Mouse (Mus musculus) intestine, embryonic 15.5 days (tissue): Measurements from ENCODE around the gene Tbxas1. TPM values are rescaled to one million over a fixed set of nuclear protein-coding genes. Genes with fewer than 3 reads are reported as not detected.

Experiments used
- ATAC-seq: fragments of 200-750 bp; cut with Nextera tagmentation; 2 replicates; pipeline ENCODE4 v1.8.0; 2017; ENCODE audit warnings: moderate TSS enrichment, moderate library complexity
- H3K27ac ChIP-seq: fragments of 300-500 bp; sonication (generic); 2 replicates; pipeline ENCODE4 v1.5.1; 2015; ENCODE audit warnings: mild to moderate bottlenecking, inconsistent platforms
- H3K27me3 ChIP-seq: fragments of 300-500 bp; sonication (generic); replicated peaks from 2 replicates; pipeline ENCODE4 v1.6.1; 2015; ENCODE audit warnings: inconsistent platforms
- H3K36me3 ChIP-seq: fragments of 300-500 bp; sonication (generic); 2 replicates; pipeline ENCODE4 v1.6.1; 2015; ENCODE audit warnings: inconsistent platforms
- H3K4me1 ChIP-seq: fragments of 300-500 bp; sonication (generic); replicated peaks from 2 replicates; pipeline ENCODE4 v1.6.1; 2015; ENCODE audit warnings: inconsistent platforms
- H3K4me2 ChIP-seq: fragments of 300-500 bp; sonication (generic); replicated peaks from 2 replicates; pipeline ENCODE4 v1.6.1; 2015; ENCODE audit warnings: mild to moderate bottlenecking, inconsistent platforms
- H3K4me3 ChIP-seq: fragments of 300-500 bp; sonication (generic); replicated peaks from 2 replicates; pipeline ENCODE4 v1.5.1; 2015; ENCODE audit warnings: inconsistent platforms
- H3K9ac ChIP-seq: fragments of 300-500 bp; sonication (generic); 2 replicates; pipeline ENCODE4 v1.6.1; 2015; ENCODE audit warnings: inconsistent platforms
- H3K9me3 ChIP-seq: fragments of 300-500 bp; sonication (generic); 2 replicates; pipeline ENCODE4 v1.6.1; 2016; ENCODE audit warnings: inconsistent platforms
- WGBS: fragments of 180-500 bp; shearing (Covaris S2); methylation state at CpG from one replicate; pipeline ENCODE4 v1.1.7; 2015; 5-methylcytosine and 5-hydroxymethylcytosine counted together
- polyA plus RNA-seq: library from polyadenylated mRNA; unstranded; fragments of >200 nt; fragmentation: Nextera tagmentation; extraction: Ambion mirVana; gene quantifications from 2 replicates; pipeline ENCODE4 v1.2.1, GENCODE M21; 2015

The Tbxas1 gene
- polyA plus RNA-seq = 3.4 and 4.0 TPM in 2 replicates

DNA sequence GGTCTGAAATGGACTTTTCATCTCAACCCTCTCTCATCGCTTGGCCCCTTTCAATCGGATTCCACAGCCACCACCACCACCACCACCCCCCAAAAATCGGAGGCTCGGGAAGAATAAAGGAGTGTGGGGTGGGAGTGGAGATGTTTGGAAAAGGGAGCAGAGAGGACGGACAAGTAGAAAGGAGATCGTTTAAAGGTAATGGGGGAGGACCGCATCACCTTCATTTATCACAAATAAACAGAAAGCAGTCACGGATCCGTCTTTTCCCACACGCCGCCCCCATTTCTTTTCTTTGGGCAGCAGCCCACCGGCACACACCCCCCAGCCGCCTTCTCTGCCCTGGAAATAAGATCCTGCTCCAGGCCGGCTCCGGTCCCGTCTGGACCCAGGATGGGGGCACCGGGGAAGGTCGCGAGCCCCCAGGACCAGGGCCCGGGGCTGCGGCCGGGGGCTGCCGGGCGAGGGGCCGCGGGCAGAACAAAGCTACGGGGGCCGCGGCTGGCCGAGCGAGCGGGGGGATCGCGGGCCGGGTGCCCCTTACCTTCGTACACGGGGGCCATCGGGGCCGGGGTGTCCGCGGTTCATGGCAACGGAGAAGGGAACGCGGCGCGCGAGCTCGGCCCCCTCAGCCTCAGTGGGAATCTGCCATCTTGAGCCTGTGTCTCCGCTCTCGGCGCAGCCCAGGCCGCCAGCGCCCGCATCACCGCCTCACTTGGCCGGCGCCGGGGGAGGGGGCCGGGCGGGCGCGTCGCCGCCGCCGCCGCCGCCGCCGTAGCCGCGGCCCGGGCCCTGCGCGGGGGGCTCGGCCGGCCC is at the start of gene Tbxas1:
Gene Tbxas1, plus strand, starts transcription at position 147 of the 813 bp plus-strand sequence.
- peak; percentile 70 for ATAC-seq
- WGBS = under 1% methylated on average over 50 of the region's 77 CpGs
- H3K9ac ChIP-seq = peak within 1 kb of the TSS; percentile 100

DNA sequence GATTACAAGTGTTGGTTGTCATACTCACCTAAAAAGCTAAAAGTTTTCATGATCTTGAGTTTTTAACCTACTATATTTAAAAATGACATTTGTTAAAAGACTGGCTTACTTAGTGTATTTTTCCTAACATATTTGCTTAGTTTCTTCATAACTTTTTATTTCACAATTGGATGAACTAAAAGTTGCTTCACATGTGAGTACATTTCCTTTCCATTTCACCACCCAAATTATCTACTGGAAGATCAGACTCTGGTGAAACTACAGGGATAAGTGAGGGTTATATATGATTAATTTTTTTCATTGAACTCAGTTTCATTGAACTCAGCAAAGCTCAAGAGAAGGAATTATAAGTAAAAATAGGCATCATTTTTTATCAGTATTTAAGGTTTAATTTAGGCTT is 49.3 kb upstream of the Tbxas1 start:
- ATAC-seq = no peak
- Histone ChIP-seq H3K27me3 (no peaks in the 10 kb centered on the region), H3K4me2 (no peak overlapping the region), H3K4me1 (0 out of 2 replicates have a peak, but pooled peaks cover 6% of the 10 kb centered on the region), H3K9ac (no peak overlapping the region), H3K4me3 (no peak overlapping the region), H3K27ac (no peak overlapping the region), H3K36me3 (no peaks in the 10 kb centered on the region), H3K9me3 (no peaks in the 10 kb centered on the region)

More for the DNA sequence above, at the start of gene Tbxas1:
- peak within 1 kb of the TSS; percentile 73 for H3K4me2 ChIP-seq
- H3K36me3 ChIP-seq = no peaks in the 10 kb centered on the region
- peaks cover 22% of the 10 kb centered on the region for H3K4me1 ChIP-seq
- no peaks in the 10 kb centered on the region for H3K9me3 ChIP-seq
- no peaks in the 10 kb centered on the region for H3K27me3 ChIP-seq
- peak within 1 kb of the TSS; percentile 96 for H3K27ac ChIP-seq
- peak within 1 kb of the TSS; percentile 100 for H3K4me3 ChIP-seq

DNA sequence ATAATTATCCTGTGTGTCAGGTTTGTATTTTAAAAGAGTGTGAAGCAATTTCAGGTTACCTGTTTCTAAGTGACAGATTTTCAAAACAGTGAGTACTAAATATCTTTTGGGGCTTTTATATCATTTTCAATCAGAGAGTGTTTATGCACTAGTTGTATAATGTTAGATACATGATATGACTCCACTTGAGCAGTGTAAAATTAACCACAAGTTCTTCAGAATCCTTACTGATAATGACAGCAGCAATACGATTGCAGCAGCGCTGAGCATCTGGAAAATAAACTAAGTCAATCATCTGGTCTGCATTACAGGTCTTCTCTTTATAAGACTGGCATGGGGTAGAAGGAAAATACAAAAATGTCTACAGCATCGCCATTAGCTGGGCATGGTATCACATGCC is 48.3 kb upstream of the Tbxas1 start:
- WGBS = 73% methylated on average over 3 of the region's 3 CpGs
- 0 out of 2 replicates have a peak, but pooled peaks cover 6% of the 10 kb centered on the region for H3K4me1 ChIP-seq
- no peak overlapping the region for H3K9ac ChIP-seq
- no peak overlapping the region for H3K4me3 ChIP-seq
- no peaks in the 10 kb centered on the region for H3K9me3 ChIP-seq
- no peaks in the 10 kb centered on the region for H3K27me3 ChIP-seq
- H3K36me3 ChIP-seq = no peaks in the 10 kb centered on the region
- ATAC-seq = no peak
- H3K4me2 ChIP-seq = no peak overlapping the region
- H3K27ac ChIP-seq = no peak overlapping the region

DNA sequence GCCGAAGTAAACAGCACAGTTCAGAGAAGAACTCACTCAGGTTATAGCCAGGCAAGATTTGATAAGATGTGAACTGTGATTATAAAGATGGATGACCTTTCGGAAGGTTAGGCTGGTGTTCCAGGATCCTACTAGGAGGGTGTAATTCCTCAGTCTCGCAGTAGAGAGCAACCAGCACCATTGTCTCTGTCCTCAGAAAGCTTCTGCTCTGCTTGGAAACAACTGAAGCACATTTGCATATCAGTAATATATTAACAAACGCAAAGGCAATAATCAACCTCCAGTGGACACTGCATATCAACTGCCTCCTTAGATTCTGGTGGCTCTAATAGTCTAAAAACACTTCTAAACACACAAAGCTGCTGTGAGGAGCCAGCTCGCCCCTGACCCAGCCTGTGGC is 47.8 kb upstream of the Tbxas1 start:
- Histone ChIP-seq H3K27me3 (no peaks in the 10 kb centered on the region), H3K36me3 (no peaks in the 10 kb centered on the region), H3K27ac (no peak overlapping the region), H3K4me2 (no peak overlapping the region), H3K9ac (no peak overlapping the region), H3K4me3 (no peak overlapping the region), H3K9me3 (no peaks in the 10 kb centered on the region), H3K4me1 (0 out of 2 replicates have a peak, but pooled peaks cover 6% of the 10 kb centered on the region)
- peak; percentile 41 for ATAC-seq
- WGBS = 64% methylated on average over 5 of the region's 5 CpGs

DNA sequence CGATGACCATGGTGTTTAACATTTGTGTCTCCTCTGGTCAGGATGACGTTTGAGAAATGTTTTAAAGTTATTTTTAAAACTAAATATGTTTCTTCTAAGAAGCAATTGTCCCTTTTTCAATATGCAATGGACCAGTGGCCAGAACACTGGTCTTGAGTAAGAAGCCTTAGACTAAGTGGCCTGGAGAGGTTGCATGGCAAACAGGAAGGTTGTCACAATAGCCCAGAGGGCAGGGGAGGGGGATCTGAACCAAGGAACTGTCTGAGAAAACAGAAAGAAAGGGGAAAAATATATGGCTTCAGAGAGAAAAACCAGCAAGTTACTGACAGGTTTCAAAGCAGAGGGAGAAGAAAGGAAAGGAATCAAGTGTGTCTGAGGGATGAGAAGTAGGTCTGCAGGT is 47.0 kb upstream of the Tbxas1 start:
- no peak overlapping the region for H3K4me2 ChIP-seq
- WGBS = 74% methylated on average over 2 of the region's 2 CpGs
- no peaks in the 10 kb centered on the region for H3K9me3 ChIP-seq
- H3K4me3 ChIP-seq = no peak overlapping the region
- H3K36me3 ChIP-seq = no peaks in the 10 kb centered on the region
- ATAC-seq = no peak
- H3K9ac ChIP-seq = no peak overlapping the region
- H3K27ac ChIP-seq = no peak overlapping the region
- 0 out of 2 replicates have a peak, but pooled peaks cover 9% of the 10 kb centered on the region for H3K4me1 ChIP-seq
- no peaks in the 10 kb centered on the region for H3K27me3 ChIP-seq

DNA sequence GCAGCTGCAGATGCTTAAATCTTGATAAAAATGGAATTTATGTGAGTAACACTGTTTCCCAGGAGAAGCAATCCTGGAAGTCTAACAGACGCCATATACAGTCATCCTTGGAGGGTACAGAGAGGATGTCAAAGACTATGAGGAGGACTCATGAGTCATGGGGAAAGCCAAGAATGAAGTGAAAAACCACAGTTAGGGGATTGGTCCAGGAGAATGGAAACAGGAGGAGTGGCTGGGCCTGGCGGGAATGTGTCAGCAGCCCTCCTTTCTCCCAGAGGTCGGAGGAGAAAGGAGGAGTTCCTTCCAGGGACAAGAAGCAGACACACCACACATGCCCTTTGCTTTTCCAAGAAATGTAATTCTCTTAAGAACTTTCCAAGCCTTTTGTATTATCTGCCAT is 45.8 kb upstream of the Tbxas1 start:
- Histone ChIP-seq H3K9me3 (no peaks in the 10 kb centered on the region), H3K27ac (no peak overlapping the region), H3K4me2 (no peak overlapping the region), H3K9ac (no peak overlapping the region), H3K36me3 (no peaks in the 10 kb centered on the region), H3K27me3 (no peaks in the 10 kb centered on the region), H3K4me1 (0 out of 2 replicates have a peak, but pooled peaks cover 9% of the 10 kb centered on the region), H3K4me3 (no peak overlapping the region)
- WGBS = 63% methylated on average over 3 of the region's 3 CpGs
- ATAC-seq = no peak

DNA sequence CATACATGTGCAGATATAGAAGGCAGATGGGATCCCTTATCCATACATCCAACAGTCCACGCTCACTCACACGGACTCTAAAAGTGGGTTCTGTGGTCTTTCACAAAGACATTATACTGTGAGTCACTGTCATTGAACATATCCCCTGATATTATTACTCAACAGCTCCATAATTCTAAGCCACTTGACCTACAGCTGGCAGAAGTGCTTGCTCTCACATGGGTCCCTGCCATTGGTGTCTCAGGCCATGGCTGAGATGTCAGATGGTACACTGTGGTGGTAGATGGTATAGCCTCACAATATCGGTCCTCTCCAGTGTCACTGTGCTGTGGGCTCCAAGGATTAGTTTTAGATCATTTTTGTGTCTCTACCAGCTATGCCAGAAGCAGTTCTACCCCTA is 41.5 kb upstream of the Tbxas1 start:
- Histone ChIP-seq H3K4me1 (0 out of 2 replicates have a peak, but pooled peaks cover 9% of the 10 kb centered on the region), H3K27me3 (no peaks in the 10 kb centered on the region), H3K9me3 (no peaks in the 10 kb centered on the region), H3K27ac (no peak overlapping the region), H3K9ac (no peak overlapping the region), H3K4me3 (no peak overlapping the region), H3K36me3 (no peaks in the 10 kb centered on the region), H3K4me2 (no peak overlapping the region)
- no peak for ATAC-seq
- WGBS = 83% methylated on average over 3 of the region's 3 CpGs

DNA sequence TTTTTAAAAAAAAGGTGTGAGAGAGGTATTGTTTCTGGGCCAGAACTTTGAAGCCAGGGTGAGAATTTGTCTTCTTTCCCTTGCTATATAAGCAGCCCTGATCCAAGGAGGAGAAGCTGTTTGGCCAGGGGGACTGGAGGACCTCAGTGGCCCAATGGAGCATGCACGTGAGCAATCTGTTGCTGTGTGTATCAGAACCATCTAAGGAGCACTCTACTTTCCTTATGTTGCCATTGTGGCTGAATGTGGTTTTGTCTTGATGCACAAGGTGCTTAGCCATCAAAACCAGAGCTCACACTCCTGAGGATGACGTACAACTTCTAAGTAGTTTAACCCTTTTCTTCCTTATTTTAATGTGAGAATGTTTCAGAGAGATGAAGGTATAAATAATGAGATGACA is 40.5 kb upstream of the Tbxas1 start:
- no peaks in the 10 kb centered on the region for H3K9me3 ChIP-seq
- H3K4me3 ChIP-seq = no peak overlapping the region
- H3K27me3 ChIP-seq = no peaks in the 10 kb centered on the region
- no peak overlapping the region for H3K9ac ChIP-seq
- 0 out of 2 replicates have a peak, but pooled peaks cover 7% of the 10 kb centered on the region for H3K4me1 ChIP-seq
- no peak for ATAC-seq
- no peak overlapping the region for H3K4me2 ChIP-seq
- H3K36me3 ChIP-seq = no peaks in the 10 kb centered on the region
- no peak overlapping the region for H3K27ac ChIP-seq
- WGBS = 81% methylated on average over 2 of the region's 2 CpGs

DNA sequence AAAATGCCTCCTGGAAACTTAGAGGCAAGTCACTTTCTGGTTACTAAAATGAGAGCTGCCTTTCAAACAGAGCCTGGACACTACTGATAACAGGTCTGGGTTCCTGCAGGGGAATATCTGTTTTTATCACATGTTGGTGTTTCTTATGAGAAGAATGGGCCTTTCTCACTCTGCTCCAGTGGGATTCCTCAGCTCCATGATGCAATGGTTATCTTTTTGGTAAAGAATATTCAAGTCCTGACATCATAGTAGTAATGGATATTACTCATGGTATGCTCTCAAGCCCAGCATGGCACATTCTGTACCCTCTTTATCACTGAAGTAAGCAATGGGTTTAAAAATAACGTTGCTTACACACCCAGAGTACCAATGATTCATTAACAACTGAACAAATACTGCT is 40.0 kb upstream of the Tbxas1 start:
- Histone ChIP-seq H3K9me3 (no peaks in the 10 kb centered on the region), H3K27ac (no peak overlapping the region), H3K9ac (no peak overlapping the region), H3K4me1 (0 out of 2 replicates have a peak, but pooled peaks cover 8% of the 10 kb centered on the region), H3K27me3 (no peaks in the 10 kb centered on the region), H3K4me2 (no peak overlapping the region), H3K4me3 (no peak overlapping the region), H3K36me3 (no peaks in the 10 kb centered on the region)
- peak; percentile 10; the same call in 1 of the 2 replicates for ATAC-seq
- 49% methylated on average over 1 of the region's 1 CpGs for WGBS

DNA sequence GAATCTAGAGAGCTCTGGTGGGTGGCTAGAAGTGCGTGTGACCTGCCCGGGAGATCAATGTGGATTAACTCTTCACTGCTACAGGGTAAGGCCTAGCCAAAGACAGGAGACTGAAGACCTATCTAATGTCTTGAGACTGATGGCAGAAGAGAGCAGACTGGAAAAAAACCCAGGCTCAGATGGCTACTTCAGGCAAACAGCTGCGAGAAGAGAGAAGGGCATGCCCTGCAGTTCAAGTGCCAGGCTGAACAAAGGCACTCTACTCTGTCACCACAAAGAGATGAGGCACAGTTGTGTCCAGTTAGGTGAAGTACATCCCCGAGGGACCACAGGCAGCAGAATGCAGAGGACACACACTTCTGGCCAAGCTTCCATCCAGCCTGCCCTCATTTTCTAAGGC is 37.1 kb upstream of the Tbxas1 start:
- Histone ChIP-seq H3K9ac (no peak overlapping the region), H3K4me2 (no peak overlapping the region), H3K36me3 (no peaks in the 10 kb centered on the region), H3K27ac (no peak overlapping the region), H3K4me3 (no peak overlapping the region), H3K4me1 (0 out of 2 replicates have a peak, but pooled peaks cover 9% of the 10 kb centered on the region), H3K27me3 (no peaks in the 10 kb centered on the region), H3K9me3 (no peaks in the 10 kb centered on the region)
- no peak for ATAC-seq
- 85% methylated on average over 4 of the region's 4 CpGs for WGBS

DNA sequence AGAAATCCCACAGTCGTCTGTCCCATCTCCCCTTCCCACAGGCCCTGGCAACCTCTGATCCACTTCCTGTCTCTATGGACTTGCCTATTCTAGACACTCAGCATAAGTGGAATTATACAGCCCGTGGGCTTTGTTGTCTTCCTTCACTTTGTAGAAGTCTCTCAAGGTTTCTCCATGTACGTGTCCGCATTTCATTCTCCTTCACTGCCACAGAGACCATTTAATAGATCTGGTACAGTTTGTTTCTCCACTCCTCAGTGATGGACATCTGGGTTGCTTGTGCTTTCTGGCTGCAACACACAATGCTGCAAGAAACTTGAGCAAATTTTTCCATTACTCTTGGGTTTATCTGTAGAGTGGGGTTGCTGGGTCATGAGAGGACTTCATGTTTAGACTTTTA is 35.3 kb upstream of the Tbxas1 start:
- no peak overlapping the region for H3K27ac ChIP-seq

DNA sequence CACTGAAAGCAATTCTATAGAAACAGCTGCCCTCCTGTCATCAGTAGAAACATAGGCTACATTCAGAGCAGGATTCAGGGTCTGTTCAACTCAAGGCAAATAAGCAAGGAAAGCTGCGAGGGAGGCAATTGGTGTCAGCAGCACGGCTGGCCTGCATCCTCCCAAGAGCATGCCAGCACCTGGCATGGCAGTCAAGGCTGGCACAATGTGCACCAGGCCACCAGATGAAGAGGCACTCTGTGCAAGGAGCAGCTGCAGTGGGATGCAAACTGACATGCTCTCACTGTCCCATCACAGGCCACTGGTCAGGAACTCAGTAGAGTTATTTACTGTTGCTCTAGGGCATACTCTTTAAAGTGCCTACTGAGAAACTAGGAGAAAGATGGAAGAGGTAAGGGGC is 34.8 kb upstream of the Tbxas1 start:
- no peak for ATAC-seq
- H3K9me3 ChIP-seq = no peaks in the 10 kb centered on the region
- H3K27ac ChIP-seq = no peak overlapping the region
- H3K36me3 ChIP-seq = no peaks in the 10 kb centered on the region
- WGBS = 79% methylated on average over 2 of the region's 2 CpGs
- H3K9ac ChIP-seq = no peak overlapping the region
- H3K4me1 ChIP-seq = peaks cover 7% of the 10 kb centered on the region
- no peak overlapping the region for H3K4me3 ChIP-seq
- no peaks in the 10 kb centered on the region for H3K27me3 ChIP-seq
- H3K4me2 ChIP-seq = no peak overlapping the region

More for the DNA sequence above, 35.3 kb upstream of the Tbxas1 start:
- H3K4me2 ChIP-seq = no peak overlapping the region
- no peak overlapping the region for H3K9ac ChIP-seq
- 0 out of 2 replicates have a peak, but pooled peaks cover 4% of the 10 kb centered on the region for H3K4me1 ChIP-seq
- no peak for ATAC-seq
- no peaks in the 10 kb centered on the region for H3K9me3 ChIP-seq
- no peaks in the 10 kb centered on the region for H3K27me3 ChIP-seq
- no peaks in the 10 kb centered on the region for H3K36me3 ChIP-seq
- no peak overlapping the region for H3K4me3 ChIP-seq
- 60% methylated on average over 4 of the region's 4 CpGs for WGBS

DNA sequence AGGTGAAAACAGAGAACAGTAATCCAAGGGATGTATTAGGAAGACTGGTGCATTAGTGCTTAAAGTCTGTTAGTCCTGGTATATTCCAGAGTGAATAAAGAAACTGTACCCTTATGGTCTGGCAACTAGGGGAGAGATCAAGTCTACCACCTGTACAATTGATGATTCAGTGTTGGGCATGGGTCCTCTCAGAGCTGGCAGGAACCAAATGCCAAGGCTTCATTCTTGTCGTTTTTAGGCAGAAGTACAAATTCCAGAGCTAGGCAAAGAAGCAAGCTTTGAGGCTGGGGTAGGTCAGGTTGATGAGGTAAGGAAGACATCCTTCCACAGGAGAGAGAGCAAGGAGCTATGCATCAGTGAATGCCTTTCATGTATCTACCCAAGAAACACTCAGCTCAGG is 34.4 kb upstream of the Tbxas1 start:
- ATAC-seq = no peak
- no peaks in the 10 kb centered on the region for H3K9me3 ChIP-seq
- no peak overlapping the region for H3K9ac ChIP-seq
- no peak overlapping the region for H3K4me3 ChIP-seq
- WGBS = 61% methylated on average over 1 of the region's 1 CpGs
- H3K27me3 ChIP-seq = no peaks in the 10 kb centered on the region
- no peak overlapping the region for H3K27ac ChIP-seq
- no peak overlapping the region for H3K4me2 ChIP-seq
- H3K36me3 ChIP-seq = no peaks in the 10 kb centered on the region
- peaks cover 11% of the 10 kb centered on the region for H3K4me1 ChIP-seq
